Mouse (Mus musculus): ENCODE results near the gene BC055324. TPM values are rescaled to one million over a fixed set of nuclear protein-coding genes. Genes with fewer than 3 reads are reported as not detected.

The BC055324 gene
- polyA plus RNA-seq, 1 experiment from 2014 or later, result 8.7 TPM

GRCm38 (mm10) chr1:163910343-163910742 is 84.3 kb downstream of the BC055324 start:
- H3K9ac ChIP-seq, result no peak overlapping the region

GRCm38 (mm10) chr1:163908389-163908788 is 86.2 kb downstream of the BC055324 start:
- H3K27me3 ChIP-seq, result no peaks in the 10 kb centered on the region
- H3K36me3 ChIP-seq (replicated peaks), result no peaks in the 10 kb centered on the region
- 24% methylated on average over 11 of the region's 11 CpGs for WGBS (ENCODE audit: insufficient replicate concordance)
- H3K4me2 ChIP-seq, result no peak overlapping the region
- no peak overlapping the region for H3K9ac ChIP-seq
- no peak overlapping the region for H3K27ac ChIP-seq (replicated peaks)
- H3K4me3 ChIP-seq (replicated peaks), result no peak overlapping the region
- H3K9me3 ChIP-seq (replicated peaks), result no peaks in the 10 kb centered on the region
- no peaks in the 10 kb centered on the region for H3K4me1 ChIP-seq (replicated peaks)
- ATAC-seq (ENCODE audit: insufficient read depth), result no peak

More at GRCm38 (mm10) chr1:163910343-163910742, 84.3 kb downstream of the BC055324 start:
- no peaks in the 10 kb centered on the region for H3K4me1 ChIP-seq (replicated peaks)
- no peaks in the 10 kb centered on the region for H3K9me3 ChIP-seq (replicated peaks)
- no peak overlapping the region for H3K27ac ChIP-seq (replicated peaks)
- H3K4me2 ChIP-seq, result no peak overlapping the region
- H3K4me3 ChIP-seq (replicated peaks), result no peak overlapping the region
- H3K36me3 ChIP-seq (replicated peaks), result no peaks in the 10 kb centered on the region
- ATAC-seq (ENCODE audit: insufficient read depth), result no peak
- WGBS (ENCODE audit: insufficient replicate concordance), result 8% methylated on average over 2 of the region's 2 CpGs
- H3K27me3 ChIP-seq, result no peaks in the 10 kb centered on the region

GRCm38 (mm10) chr1:163907007-163907811 is 87.4 kb downstream of the BC055324 start:
- no peaks in the 10 kb centered on the region for H3K27me3 ChIP-seq
- no peaks in the 10 kb centered on the region for H3K4me1 ChIP-seq (replicated peaks)
- 67% methylated on average over 4 of the region's 4 CpGs for WGBS (ENCODE audit: insufficient replicate concordance)
- H3K27ac ChIP-seq (replicated peaks), result no peak overlapping the region
- no peak overlapping the region for H3K9ac ChIP-seq
- H3K4me3 ChIP-seq (replicated peaks), result no peak overlapping the region
- no peaks in the 10 kb centered on the region for H3K9me3 ChIP-seq (replicated peaks)
- ATAC-seq (ENCODE audit: insufficient read depth), result no peak
- H3K4me2 ChIP-seq, result no peak overlapping the region
- no peaks in the 10 kb centered on the region for H3K36me3 ChIP-seq (replicated peaks)

GRCm38 (mm10) chr1:163903411-163903810 is 91.2 kb downstream of the BC055324 start:
- H3K27ac ChIP-seq (replicated peaks), result no peak overlapping the region
- no peaks in the 10 kb centered on the region for H3K36me3 ChIP-seq (replicated peaks)
- 52% methylated on average over 3 of the region's 3 CpGs for WGBS (ENCODE audit: insufficient replicate concordance)
- H3K27me3 ChIP-seq, result no peaks in the 10 kb centered on the region
- ATAC-seq (ENCODE audit: insufficient read depth), result no peak
- no peaks in the 10 kb centered on the region for H3K4me1 ChIP-seq (replicated peaks)
- H3K4me2 ChIP-seq, result no peak overlapping the region
- no peak overlapping the region for H3K4me3 ChIP-seq (replicated peaks)
- no peak overlapping the region for H3K9ac ChIP-seq
- H3K9me3 ChIP-seq (replicated peaks), result no peaks in the 10 kb centered on the region

GRCm38 (mm10) chr1:163900168-163900567 is 94.4 kb downstream of the BC055324 start:
- Histone ChIP-seq H3K4me1 (replicated peaks) (no peaks in the 10 kb centered on the region), H3K4me2 (no peak overlapping the region), H3K9ac (no peak overlapping the region), H3K9me3 (replicated peaks) (no peaks in the 10 kb centered on the region), H3K27ac (replicated peaks) (no peak overlapping the region), H3K27me3 (no peaks in the 10 kb centered on the region), H3K4me3 (replicated peaks) (no peak overlapping the region), H3K36me3 (replicated peaks) (no peaks in the 10 kb centered on the region)
- 56% methylated on average over 2 of the region's 2 CpGs for WGBS (ENCODE audit: insufficient replicate concordance)
- no peak for ATAC-seq (ENCODE audit: insufficient read depth)

- Histone ChIP-seq H3K27ac (replicated peaks) (no peak overlapping the region), H3K9ac (no peak overlapping the region), H3K9me3 (replicated peaks) (no peaks in the 10 kb centered on the region), H3K36me3 (replicated peaks) (no peaks in the 10 kb centered on the region), H3K4me3 (replicated peaks) (no peak overlapping the region), H3K4me2 (no peak overlapping the region), H3K4me1 (replicated peaks) (no peaks in the 10 kb centered on the region), H3K27me3 (no peaks in the 10 kb centered on the region)
- ATAC-seq (ENCODE audit: insufficient read depth), result no peak
- 63% methylated on average over 2 of the region's 2 CpGs for WGBS (ENCODE audit: insufficient replicate concordance)
Measured at GRCm38 (mm10) chr1:163899575-163899974, 95.0 kb downstream of the BC055324 start.

- H3K4me3 ChIP-seq (replicated peaks), result no peak overlapping the region
- H3K4me1 ChIP-seq (replicated peaks), result no peaks in the 10 kb centered on the region
- ATAC-seq (ENCODE audit: insufficient read depth), result no peak
- H3K27ac ChIP-seq (replicated peaks), result no peak overlapping the region
- H3K9ac ChIP-seq, result no peak overlapping the region
- no peak overlapping the region for H3K4me2 ChIP-seq
- 60% methylated on average over 5 of the region's 5 CpGs for WGBS (ENCODE audit: insufficient replicate concordance)
- H3K27me3 ChIP-seq, result no peaks in the 10 kb centered on the region
- H3K9me3 ChIP-seq (replicated peaks), result no peaks in the 10 kb centered on the region
- no peaks in the 10 kb centered on the region for H3K36me3 ChIP-seq (replicated peaks)
Measured at GRCm38 (mm10) chr1:163898291-163898764, 96.3 kb downstream of the BC055324 start.

Other genes with a start within 250 kb of the BC055324 start
- 1.9 and 2.0 TPM in 2 replicates for gene Kifap3, start 215.2 kb downstream of the BC055324 start, polyA plus RNA-seq (2015; fragmentation: Nextera tagmentation; extraction: Ambion mirVana)
- 8.4 and 9.3 TPM in 2 replicates for gene Scyl3, start 65.7 kb downstream of the BC055324 start, polyA plus RNA-seq (2015; fragmentation: Nextera tagmentation; extraction: Ambion mirVana)
- 4.0 and 4.2 TPM in 2 replicates for gene Mettl18, start 93 bp upstream of the BC055324 start, polyA plus RNA-seq (2015; fragmentation: Nextera tagmentation; extraction: Ambion mirVana)
- gene Sele, start 53.4 kb upstream of the BC055324 start, polyA plus RNA-seq (2015; fragmentation: Nextera tagmentation; extraction: Ambion mirVana), result 0.05 TPM in 1 of 2 replicates, not detected in the other
- gene Sell, start 67.2 kb upstream of the BC055324 start, polyA plus RNA-seq (2015; fragmentation: Nextera tagmentation; extraction: Ambion mirVana), result 10.9 and 11.8 TPM in 2 replicates
- 0.60 and 0.61 TPM in 2 replicates for gene Selp, start 120.5 kb upstream of the BC055324 start, polyA plus RNA-seq (2015; fragmentation: Nextera tagmentation; extraction: Ambion mirVana)
- gene F5, start 157.0 kb upstream of the BC055324 start, polyA plus RNA-seq (2015; fragmentation: Nextera tagmentation; extraction: Ambion mirVana), result 11.2 and 13.4 TPM in 2 replicates

Data from liver, embryonic 15.5 days (tissue).